Mouse (Mus musculus): ENCODE results near the gene Fgfr1op2.

Gene Fgfr1op2

GRCm38 (mm10) chr6:146641621-146642210 is 64.7 kb downstream of the Fgfr1op2 start:
- no peak for DNase-seq (ENCODE audit: low spot score)

- peak; percentile 98 for DNase-seq (ENCODE audit: low spot score)
Measured at GRCm38 (mm10) chr6:146642276-146643183, 65.5 kb downstream of the Fgfr1op2 start, which contains the start of the genes Med21 and Tm7sf3. Gene Med21, plus strand, starts transcription at chr6:146642547. Gene Tm7sf3, minus strand, starts transcription at chr6:146642824.

GRCm38 (mm10) chr6:146643184-146643570 is 66.2 kb downstream of the Fgfr1op2 start:
- peak; percentile 36 for DNase-seq (ENCODE audit: low spot score)
